In the genomic region with DNA sequence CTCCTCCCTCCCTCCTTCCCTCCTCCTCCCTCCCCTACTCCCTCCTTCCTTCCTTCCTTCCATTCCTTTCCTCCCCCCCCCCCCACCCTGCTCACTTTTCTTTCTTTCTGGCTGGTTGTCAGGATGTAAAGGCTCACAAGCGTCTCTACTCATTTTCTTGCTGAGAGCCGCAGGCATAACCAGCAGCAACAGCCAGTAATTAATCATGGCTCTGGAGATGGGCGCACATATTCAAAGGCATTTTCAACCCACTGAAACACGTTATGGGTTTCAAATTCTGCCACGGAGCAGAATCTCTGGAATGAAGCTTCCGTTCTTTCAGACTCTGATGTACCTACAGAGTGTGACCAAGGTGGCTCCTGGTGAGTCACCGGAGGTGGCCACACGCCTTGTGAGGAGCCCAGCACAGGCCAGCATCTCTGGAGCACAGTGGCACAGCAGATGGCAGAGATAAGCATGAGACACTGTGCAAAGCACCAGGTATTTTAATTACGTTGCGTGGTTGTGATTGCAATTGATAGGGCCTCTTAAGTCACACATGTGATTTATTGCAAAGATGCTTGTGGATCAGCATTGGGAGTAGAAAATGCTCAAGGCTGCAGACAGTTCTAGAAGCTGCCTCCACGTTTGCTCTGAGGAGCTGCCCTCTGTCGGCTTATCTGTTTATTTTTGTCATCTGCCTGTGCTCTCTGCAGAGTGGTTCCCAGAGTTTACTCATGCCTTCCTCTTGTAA, we compare ENCODE assay signal across 12 mouse cellular contexts.
DNase-seq lines count a peak whose midpoint lies in the region; ATAC-seq lines count a peak whose summit lies in the region.
"Had no signal": no experiment of that assay in that cellular context is flagged by ENCODE, and none has a peak within 500 bp of the region (broad histone marks: within the 10 kb centered on the region; RNA-seq: fewer than 3 reads in every experiment).

No protein-coding gene starts in this region.

- H3K27ac ChIP-seq in kidney, embryonic 14.5 days (ENCODE audit: low read depth, low read length) = no peak overlapping the region
- H3K27ac ChIP-seq in midbrain, embryonic 15.5 days = peak overlapping the region; percentile 78

- intact Hi-C loops in left cerebral cortex, postnatal 10 days (cut with DNase I) = no loop called here

- peak; percentile 65 for ATAC-seq in kidney, embryonic 14.5 days (ENCODE audit: low FRiP score, low TSS enrichment)
- no peak for ATAC-seq in midbrain, embryonic 15.5 days (replicated peaks)

- no peaks in the 10 kb centered on the region for H3K9me3 ChIP-seq in kidney, embryonic 14.5 days (ENCODE audit: control insufficient read depth, low read length)
- H3K9me3 ChIP-seq in midbrain, embryonic 15.5 days = no peaks in the 10 kb centered on the region
- H3K9me3 ChIP-seq: G1E had no signal

- H3K4me3 ChIP-seq in kidney, embryonic 14.5 days (ENCODE audit: low read length) = no peak overlapping the region
- no peak overlapping the region for H3K4me3 ChIP-seq in midbrain, embryonic 15.5 days

- 20% methylated on average over 12 of the region's 12 CpGs for WGBS in kidney, embryonic 14.5 days
- 56% methylated on average over 12 of the region's 12 CpGs for WGBS in midbrain, embryonic 15.5 days

- peaks cover 45% of the 10 kb centered on the region for H3K4me1 ChIP-seq in kidney, embryonic 14.5 days (ENCODE audit: control insufficient read depth, insufficient read depth, low read length)
- H3K4me1 ChIP-seq in midbrain, embryonic 15.5 days = peaks cover 25% of the 10 kb centered on the region

- no peaks in the 10 kb centered on the region for H3K36me3 ChIP-seq in kidney, embryonic 14.5 days (ENCODE audit: control insufficient read depth, insufficient read depth, low read length)
- no peaks in the 10 kb centered on the region for H3K36me3 ChIP-seq in midbrain, embryonic 15.5 days (replicated peaks)
- H3K36me3 ChIP-seq: G1E had no signal

- H3K9ac ChIP-seq in kidney, embryonic 14.5 days (ENCODE audit: low read depth, low read length) = no peak overlapping the region
- H3K9ac ChIP-seq in midbrain, embryonic 15.5 days = no peak overlapping the region

- no peaks in the 10 kb centered on the region; the same call in none of the 2 replicates for H3K27me3 ChIP-seq in kidney, embryonic 14.5 days (ENCODE audit: control insufficient read depth, insufficient read depth, low read length)
- H3K27me3 ChIP-seq in midbrain, embryonic 15.5 days (replicated peaks) = no peaks in the 10 kb centered on the region; the same call in 1 of the 2 replicates

- H3K4me2 ChIP-seq in kidney, embryonic 14.5 days (replicated peaks; ENCODE audit: low read depth, low read length) = 0 out of 2 replicates have a peak overlapping the region, but pooled peaks have one; percentile 4
- H3K4me2 ChIP-seq in midbrain, embryonic 15.5 days = no peak overlapping the region; the same call in 1 of the 2 replicates
- H3K4me2 ChIP-seq: liver, embryonic 11.5 days had no signal

- DNase-seq in adrenal gland, postnatal 14 days = peak; percentile 17
- DNase-seq in adrenal gland, adult 8-10 months = no peak
- no peak for DNase-seq in kidney, postnatal 14 days
- peak; percentile 22 for DNase-seq in cerebellum, adult 9-10 months
- no peak for DNase-seq in left cerebral cortex, postnatal 10 days (ENCODE audit: extremely low spot score in 1 of 2, low spot score in 2 of 2)
- DNase-seq in lung, postnatal 14 days = no peak
- DNase-seq: adrenal gland, postnatal 25 days; heart, postnatal 10 days had no signal

Comparison
In these comparisons a context has a peak if more than half of its experiments do, and no peak if none do; other contexts are left out.
1. DNase-seq: peak in adrenal gland, postnatal 14 days (single experiment) and cerebellum, adult 9-10 months (single experiment); none in adrenal gland, adult 8-10 months (single experiment), kidney, postnatal 14 days (single experiment), left cerebral cortex, postnatal 10 days (0 of 2) and lung, postnatal 14 days (single experiment).